Mouse (Mus musculus): ENCODE measurements around the gene Arid5b. TPM values are rescaled to one million over a fixed set of nuclear protein-coding genes. Genes with fewer than 3 reads are reported as not detected.

Gene Arid5b
- polyA plus RNA-seq, 1 experiment from 2014 or later = 10.6 TPM

- no peak for DNase-seq (ENCODE audit: low spot score)
- Histone ChIP-seq H3K4me2 (ENCODE audit: low read length) (no peak overlapping the region), H3K27ac (ENCODE audit: low read depth, low read length) (no peak overlapping the region), H3K36me3 (ENCODE audit: control insufficient read depth, insufficient read depth, low read length) (no peaks in the 10 kb centered on the region), H3K27me3 (replicated peaks; ENCODE audit: control insufficient read depth, insufficient read depth, low read length) (no peaks in the 10 kb centered on the region), H3K4me1 (ENCODE audit: control insufficient read depth, insufficient read depth, low read length) (no peaks in the 10 kb centered on the region), H3K9ac (ENCODE audit: low read length) (no peak overlapping the region), H3K9me3 (replicated peaks; ENCODE audit: control insufficient read depth, low read length) (no peaks in the 10 kb centered on the region), H3K4me3 (ENCODE audit: low read depth, low read length) (no peak overlapping the region)
- ATAC-seq = no peak
- 86% methylated on average over 3 of the region's 3 CpGs for WGBS
Measured at GRCm38 (mm10) chr10:68087722-68088121, 190.8 kb downstream of the Arid5b start.

DNA sequence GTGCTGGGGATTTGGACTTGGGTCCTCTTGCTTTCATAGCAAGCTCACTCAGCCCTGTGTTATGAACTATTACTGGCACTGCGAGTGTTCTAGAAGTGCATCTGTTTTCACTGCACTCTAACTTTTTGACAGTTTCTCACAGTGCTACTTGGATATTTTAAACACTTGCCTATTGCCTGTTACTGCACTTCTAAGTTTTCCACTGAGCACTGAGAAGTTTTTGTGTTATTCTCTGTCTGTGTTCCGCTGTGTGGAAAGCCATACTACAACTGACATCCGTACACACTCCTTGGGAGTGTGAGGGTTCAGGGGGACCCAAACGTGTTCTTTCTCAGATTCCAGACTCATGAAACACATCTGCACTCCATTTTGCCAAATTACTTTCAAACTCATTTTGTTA is 191.6 kb downstream of the Arid5b start:
- no peak overlapping the region for H3K9ac ChIP-seq (ENCODE audit: low read length)
- DNase-seq (ENCODE audit: low spot score) = no peak

DNA sequence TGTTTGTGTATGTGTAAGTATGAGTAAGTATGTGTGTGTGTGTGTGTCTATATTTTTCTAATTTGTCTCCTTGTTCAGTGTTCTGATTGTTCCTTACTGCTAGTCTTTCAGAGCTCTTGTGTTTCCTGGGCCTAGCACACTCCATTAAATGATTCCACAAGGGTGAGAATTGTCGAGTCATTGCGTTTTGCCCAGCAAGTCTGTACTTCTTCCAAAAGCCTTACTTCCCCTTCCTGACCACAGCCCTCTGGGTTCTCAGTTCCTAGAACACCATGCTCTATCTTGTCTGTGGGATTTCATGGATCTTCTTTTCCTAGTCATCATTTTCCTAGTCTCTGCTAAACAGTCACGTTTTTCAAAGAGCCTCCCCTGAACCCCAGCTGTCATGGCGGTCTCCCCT is 193.0 kb downstream of the Arid5b start:
- H3K9me3 ChIP-seq (replicated peaks; ENCODE audit: control insufficient read depth, low read length) = no peaks in the 10 kb centered on the region
- H3K4me3 ChIP-seq (ENCODE audit: low read depth, low read length) = no peak overlapping the region
- DNase-seq (ENCODE audit: low spot score) = no peak
- H3K9ac ChIP-seq (ENCODE audit: low read length) = no peak overlapping the region
- H3K4me2 ChIP-seq (ENCODE audit: low read length) = no peak overlapping the region
- no peaks in the 10 kb centered on the region for H3K4me1 ChIP-seq (ENCODE audit: control insufficient read depth, insufficient read depth, low read length)
- H3K36me3 ChIP-seq (ENCODE audit: control insufficient read depth, insufficient read depth, low read length) = no peaks in the 10 kb centered on the region
- ATAC-seq = no peak
- 80% methylated on average over 4 of the region's 4 CpGs for WGBS
- H3K27ac ChIP-seq (ENCODE audit: low read depth, low read length) = no peak overlapping the region
- no peaks in the 10 kb centered on the region for H3K27me3 ChIP-seq (replicated peaks; ENCODE audit: control insufficient read depth, insufficient read depth, low read length)

More for the DNA sequence above, 191.6 kb downstream of the Arid5b start:
- WGBS = 84% methylated on average over 4 of the region's 4 CpGs
- no peak overlapping the region for H3K27ac ChIP-seq (ENCODE audit: low read depth, low read length)
- H3K9me3 ChIP-seq (replicated peaks; ENCODE audit: control insufficient read depth, low read length) = no peaks in the 10 kb centered on the region
- H3K36me3 ChIP-seq (ENCODE audit: control insufficient read depth, insufficient read depth, low read length) = no peaks in the 10 kb centered on the region
- ATAC-seq = no peak
- no peak overlapping the region for H3K4me2 ChIP-seq (ENCODE audit: low read length)
- H3K4me1 ChIP-seq (ENCODE audit: control insufficient read depth, insufficient read depth, low read length) = no peaks in the 10 kb centered on the region
- H3K27me3 ChIP-seq (replicated peaks; ENCODE audit: control insufficient read depth, insufficient read depth, low read length) = no peaks in the 10 kb centered on the region
- no peak overlapping the region for H3K4me3 ChIP-seq (ENCODE audit: low read depth, low read length)

DNA sequence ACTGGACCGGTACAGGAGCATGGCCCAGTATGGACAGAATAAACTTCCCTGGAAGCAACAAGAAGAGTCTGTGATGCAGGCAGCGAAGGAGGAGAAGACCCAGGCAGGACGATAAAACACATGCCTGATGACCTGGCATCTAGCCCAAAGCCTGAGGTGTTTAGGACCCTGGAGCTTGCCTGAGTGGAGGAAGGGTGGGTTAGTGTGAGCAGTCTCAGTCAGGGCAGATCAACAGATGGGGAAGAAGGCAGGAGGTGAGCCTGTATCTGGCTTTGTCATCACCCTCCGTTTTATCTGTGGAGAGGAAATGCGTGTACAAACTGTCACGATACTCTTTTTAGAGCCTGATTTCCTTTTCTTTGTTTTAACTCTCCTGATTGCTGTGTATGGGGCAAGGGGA is 196.8 kb downstream of the Arid5b start:
- H3K36me3 ChIP-seq (ENCODE audit: control insufficient read depth, insufficient read depth, low read length) = no peaks in the 10 kb centered on the region
- ATAC-seq = no peak
- no peak overlapping the region for H3K9ac ChIP-seq (ENCODE audit: low read length)
- no peaks in the 10 kb centered on the region for H3K9me3 ChIP-seq (replicated peaks; ENCODE audit: control insufficient read depth, low read length)
- WGBS = 75% methylated on average over 6 of the region's 6 CpGs
- no peak overlapping the region for H3K4me2 ChIP-seq (ENCODE audit: low read length)
- peak; percentile 16 for DNase-seq (ENCODE audit: low spot score)
- H3K4me3 ChIP-seq (ENCODE audit: low read depth, low read length) = no peak overlapping the region
- no peaks in the 10 kb centered on the region for H3K4me1 ChIP-seq (ENCODE audit: control insufficient read depth, insufficient read depth, low read length)
- H3K27ac ChIP-seq (ENCODE audit: low read depth, low read length) = no peak overlapping the region
- no peaks in the 10 kb centered on the region for H3K27me3 ChIP-seq (replicated peaks; ENCODE audit: control insufficient read depth, insufficient read depth, low read length)

GRCm38 (mm10) chr10:68079910-68080670 is 198.4 kb downstream of the Arid5b start:
- Histone ChIP-seq H3K27ac (ENCODE audit: low read depth, low read length) (no peak overlapping the region), H3K4me1 (ENCODE audit: control insufficient read depth, insufficient read depth, low read length) (no peaks in the 10 kb centered on the region), H3K4me3 (ENCODE audit: low read depth, low read length) (no peak overlapping the region), H3K9me3 (replicated peaks; ENCODE audit: control insufficient read depth, low read length) (no peaks in the 10 kb centered on the region), H3K9ac (ENCODE audit: low read length) (no peak overlapping the region), H3K36me3 (ENCODE audit: control insufficient read depth, insufficient read depth, low read length) (no peaks in the 10 kb centered on the region), H3K27me3 (replicated peaks; ENCODE audit: control insufficient read depth, insufficient read depth, low read length) (no peaks in the 10 kb centered on the region), H3K4me2 (ENCODE audit: low read length) (no peak overlapping the region)
- DNase-seq (ENCODE audit: low spot score) = no peak
- WGBS = 89% methylated on average over 10 of the region's 10 CpGs
- no peak for ATAC-seq

DNA sequence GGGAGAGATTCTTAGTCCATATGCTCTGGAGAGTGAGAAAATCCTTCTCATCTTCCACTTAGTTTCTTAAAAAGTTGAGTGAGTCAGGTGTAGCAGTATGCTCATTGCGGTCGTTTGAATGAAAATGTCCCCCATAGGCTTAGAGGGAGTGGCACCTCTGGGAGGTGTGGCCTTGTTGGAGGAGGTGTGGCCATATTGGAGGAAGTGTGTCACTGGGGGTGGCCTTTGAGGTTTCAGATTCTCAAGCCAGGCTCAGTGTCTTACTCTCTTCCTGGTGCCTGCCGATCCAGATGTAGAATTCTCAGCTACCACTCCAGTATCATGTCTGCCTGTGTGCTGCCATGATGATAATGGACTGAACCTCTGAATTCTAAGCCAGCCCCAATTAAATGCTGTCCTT is 199.8 kb downstream of the Arid5b start:
- Histone ChIP-seq H3K27ac (ENCODE audit: low read depth, low read length) (no peak overlapping the region), H3K27me3 (replicated peaks; ENCODE audit: control insufficient read depth, insufficient read depth, low read length) (no peaks in the 10 kb centered on the region), H3K36me3 (ENCODE audit: control insufficient read depth, insufficient read depth, low read length) (no peaks in the 10 kb centered on the region), H3K4me2 (ENCODE audit: low read length) (no peak overlapping the region), H3K4me1 (ENCODE audit: control insufficient read depth, insufficient read depth, low read length) (no peaks in the 10 kb centered on the region), H3K9me3 (replicated peaks; ENCODE audit: control insufficient read depth, low read length) (no peaks in the 10 kb centered on the region), H3K9ac (ENCODE audit: low read length) (no peak overlapping the region), H3K4me3 (ENCODE audit: low read depth, low read length) (no peak overlapping the region)
- WGBS = 99% methylated on average over 3 of the region's 3 CpGs
- DNase-seq (ENCODE audit: low spot score) (no peak), ATAC-seq (no peak)

- ATAC-seq (no peak), DNase-seq (ENCODE audit: low spot score) (no peak)
- no peaks in the 10 kb centered on the region for H3K27me3 ChIP-seq (replicated peaks; ENCODE audit: control insufficient read depth, insufficient read depth, low read length)
- no peak overlapping the region for H3K9ac ChIP-seq (ENCODE audit: low read length)
- no peak overlapping the region for H3K4me3 ChIP-seq (ENCODE audit: low read depth, low read length)
- H3K4me1 ChIP-seq (ENCODE audit: control insufficient read depth, insufficient read depth, low read length) = no peaks in the 10 kb centered on the region
- H3K36me3 ChIP-seq (ENCODE audit: control insufficient read depth, insufficient read depth, low read length) = no peaks in the 10 kb centered on the region
- no peak overlapping the region for H3K4me2 ChIP-seq (ENCODE audit: low read length)
- WGBS = 94% methylated on average over 5 of the region's 5 CpGs
- no peaks in the 10 kb centered on the region for H3K9me3 ChIP-seq (replicated peaks; ENCODE audit: control insufficient read depth, low read length)
- H3K27ac ChIP-seq (ENCODE audit: low read depth, low read length) = no peak overlapping the region
Measured at GRCm38 (mm10) chr10:68075181-68075580, 203.4 kb downstream of the Arid5b start.

DNA sequence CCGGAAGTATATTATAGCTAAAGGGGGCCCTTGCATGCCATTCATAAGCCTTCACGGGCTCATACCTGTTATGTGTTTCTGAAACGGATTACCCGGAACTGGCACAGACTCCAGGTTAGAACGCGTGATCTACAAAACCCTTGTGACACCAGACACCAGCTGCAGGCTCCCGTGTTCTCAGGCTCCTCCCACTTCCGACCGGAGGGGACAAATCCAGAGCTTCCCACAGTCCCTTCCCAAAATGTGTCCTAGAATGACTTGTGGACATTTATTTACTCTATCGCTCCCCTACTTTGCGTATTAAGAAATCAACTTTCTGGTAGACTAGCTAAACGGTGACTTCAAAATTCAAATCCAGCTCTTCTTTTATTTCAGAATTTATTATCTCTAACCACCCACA is 204.2 kb downstream of the Arid5b start:
- H3K9ac ChIP-seq (ENCODE audit: low read length) = no peak overlapping the region
- WGBS = 92% methylated on average over 12 of the region's 12 CpGs
- no peak overlapping the region for H3K27ac ChIP-seq (ENCODE audit: low read depth, low read length)
- no peak for ATAC-seq
- H3K4me3 ChIP-seq (ENCODE audit: low read depth, low read length) = no peak overlapping the region
- no peaks in the 10 kb centered on the region for H3K4me1 ChIP-seq (ENCODE audit: control insufficient read depth, insufficient read depth, low read length)
- DNase-seq (ENCODE audit: low spot score) = no peak
- no peaks in the 10 kb centered on the region for H3K9me3 ChIP-seq (replicated peaks; ENCODE audit: control insufficient read depth, low read length)
- H3K36me3 ChIP-seq (ENCODE audit: control insufficient read depth, insufficient read depth, low read length) = no peaks in the 10 kb centered on the region
- H3K27me3 ChIP-seq (replicated peaks; ENCODE audit: control insufficient read depth, insufficient read depth, low read length) = no peaks in the 10 kb centered on the region
- H3K4me2 ChIP-seq (ENCODE audit: low read length) = no peak overlapping the region

GRCm38 (mm10) chr10:68072626-68073025 is 205.9 kb downstream of the Arid5b start:
- no peak overlapping the region for H3K4me2 ChIP-seq (ENCODE audit: low read length)
- no peak for DNase-seq (ENCODE audit: low spot score)
- no peak overlapping the region for H3K4me3 ChIP-seq (ENCODE audit: low read depth, low read length)
- no peak for ATAC-seq
- no peaks in the 10 kb centered on the region for H3K27me3 ChIP-seq (replicated peaks; ENCODE audit: control insufficient read depth, insufficient read depth, low read length)
- no peaks in the 10 kb centered on the region for H3K4me1 ChIP-seq (ENCODE audit: control insufficient read depth, insufficient read depth, low read length)
- H3K36me3 ChIP-seq (ENCODE audit: control insufficient read depth, insufficient read depth, low read length) = no peaks in the 10 kb centered on the region
- 93% methylated on average over 4 of the region's 4 CpGs for WGBS
- H3K27ac ChIP-seq (ENCODE audit: low read depth, low read length) = no peak overlapping the region
- no peaks in the 10 kb centered on the region for H3K9me3 ChIP-seq (replicated peaks; ENCODE audit: control insufficient read depth, low read length)
- H3K9ac ChIP-seq (ENCODE audit: low read length) = no peak overlapping the region

Measured in forebrain, embryonic 14.5 days (tissue).